Mouse (Mus musculus) adrenal gland, adult 10 weeks (tissue): ENCODE measurements around the gene Gm3453. TPM values are rescaled to one million over a fixed set of nuclear protein-coding genes. Genes with fewer than 3 reads are reported as not detected.

Source experiments
- polyA plus RNA-seq: library from polyadenylated mRNA; stranded (reverse); fragments of 350-450 nt; fragmentation: Illumina TruSeq; extraction: RNeasy Lipid Tissue Mini Kit (QIAGEN cat#74804); gene quantifications from one replicate; pipeline ENCODE4 v1.2.3, GENCODE M21; 2014; ENCODE audit warnings: low read depth, low replicate concordance

Gm3453 gene
- polyA plus RNA-seq: not detected

GRCm38 (mm10) chr14:5979037-5979436 is at the start of gene Gm3453:
Gm3453 (minus strand) TSS chr14:5979137.

GRCm38 (mm10) chr14:5961635-5962034 is 17.3 kb downstream of the Gm3453 start, which contains the start of gene Gm3248:
Gm3248 (minus strand) TSS chr14:5961745.

Other genes with a start within 250 kb of the Gm3453 start
- gene Gm3373, start 237.6 kb downstream of the Gm3453 start, polyA plus RNA-seq: not detected
- gene Gm3383, start 171.2 kb downstream of the Gm3453 start, polyA plus RNA-seq: not detected
- not detected for gene Gm3424, start 148.8 kb downstream of the Gm3453 start, polyA plus RNA-seq
- gene Gm8237, start 98.8 kb downstream of the Gm3453 start, polyA plus RNA-seq: not detected
- gene Gm3248, start 17.4 kb downstream of the Gm3453 start, polyA plus RNA-seq: 0.76 TPM
- gene Gm6337, start 79.1 kb upstream of the Gm3453 start, polyA plus RNA-seq: not detected
- not detected for gene Gm8206, start 114.8 kb upstream of the Gm3453 start, polyA plus RNA-seq
- 0.58 TPM for gene Gm3468, start 129.5 kb upstream of the Gm3453 start, polyA plus RNA-seq
- not detected for gene Gm3476, start 146.7 kb upstream of the Gm3453 start, polyA plus RNA-seq
- gene Gm21560, start 240.2 kb upstream of the Gm3453 start, polyA plus RNA-seq: not detected